Mouse (Mus musculus) heart, embryonic 14.5 days (tissue): ENCODE results near the gene Rom1. TPM values are rescaled to one million over a fixed set of nuclear protein-coding genes. Genes with fewer than 3 reads are reported as not detected.

ENCODE experiments used
- ATAC-seq: fragments of 200-750 bp; cut with Nextera tagmentation; 2 replicates; pipeline ENCODE4 v1.8.0; 2017; ENCODE audit warnings: low read depth, moderate TSS enrichment; ENCODE audit not compliant: insufficient number of reproducible peaks, insufficient read depth, low FRiP score
- H3K27ac ChIP-seq, 2 experiments: fragments of 200-500 bp in 1 of 2; fragments of 300-500 bp in 1 of 2; sonication (generic) in 1 of 2; replicated peaks in 1 of 2; 2 replicates each; pipeline ENCODE4 v1.5.1; 2012 to 2014; ENCODE audit warnings: low read depth in 2 of 2, low read length in 2 of 2, control low read depth in 1 of 2, mild to moderate bottlenecking in 1 of 2, mixed read lengths in 1 of 2; ENCODE audit not compliant: control insufficient read depth in 1 of 2, insufficient read depth in 1 of 2
- H3K27me3 ChIP-seq: fragments of 300-500 bp; sonication (generic); 2 replicates; pipeline ENCODE4 v1.6.1; 2014; ENCODE audit warnings: mild to moderate bottlenecking, low read length, control low read depth; ENCODE audit not compliant: control insufficient read depth, insufficient read depth
- H3K36me3 ChIP-seq: fragments of 300-500 bp; sonication (generic); 2 replicates; pipeline ENCODE4 v1.6.1; 2014; ENCODE audit warnings: mild to moderate bottlenecking, control low read depth, low read length, mixed read lengths; ENCODE audit not compliant: control insufficient read depth, insufficient read depth
- H3K4me1 ChIP-seq, 2 experiments: fragments of 200-500 bp in 1 of 2; fragments of 300-500 bp in 1 of 2; sonication (generic) in 1 of 2; 2 replicates each; pipeline ENCODE4 v1.6.1; 2012 to 2014; ENCODE audit warnings: low read length in 2 of 2, control low read depth in 1 of 2, mixed read lengths in 1 of 2; ENCODE audit not compliant: control insufficient read depth in 2 of 2, insufficient read depth in 2 of 2
- H3K4me2 ChIP-seq: fragments of 300-500 bp; sonication (generic); 2 replicates; pipeline ENCODE4 v1.6.1; 2014; ENCODE audit warnings: mild to moderate bottlenecking, low read length
- H3K4me3 ChIP-seq, 2 experiments: fragments of 200-500 bp in 1 of 2; fragments of 300-500 bp in 1 of 2; sonication (generic) in 1 of 2; 2 replicates each; pipeline ENCODE4 v1.5.1; 2012 to 2014; ENCODE audit warnings: low read length in 2 of 2, mild to moderate bottlenecking in 2 of 2, control low read depth in 1 of 2, low read depth in 1 of 2, moderate library complexity in 1 of 2; ENCODE audit not compliant: control insufficient read depth in 1 of 2, insufficient read depth in 1 of 2
- H3K9ac ChIP-seq: fragments of 300-500 bp; sonication (generic); 2 replicates; pipeline ENCODE4 v1.6.1; 2014; ENCODE audit warnings: mild to moderate bottlenecking, low read length
- H3K9me3 ChIP-seq: fragments of 300-500 bp; sonication (generic); 2 replicates; pipeline ENCODE4 v1.6.1; 2016; ENCODE audit warnings: low read length, control low read depth; ENCODE audit not compliant: control insufficient read depth
- WGBS: fragments of 180-500 bp; shearing (Covaris S2); extraction: QIAGEN DNeasy Blood & Tissue Kit; methylation state at CpG from one replicate; pipeline ENCODE4 v1.1.7; 2014; 5-methylcytosine and 5-hydroxymethylcytosine counted together
- polyA plus RNA-seq: library from polyadenylated mRNA; unstranded; fragments of >200 nt; fragmentation: Nextera tagmentation; extraction: Ambion mirVana; gene quantifications from 2 replicates; pipeline ENCODE4 v1.2.1, GENCODE M21; 2014

Gene Rom1
- polyA plus RNA-seq, 1 experiment from 2014 or later, result 1.6 TPM

DNA sequence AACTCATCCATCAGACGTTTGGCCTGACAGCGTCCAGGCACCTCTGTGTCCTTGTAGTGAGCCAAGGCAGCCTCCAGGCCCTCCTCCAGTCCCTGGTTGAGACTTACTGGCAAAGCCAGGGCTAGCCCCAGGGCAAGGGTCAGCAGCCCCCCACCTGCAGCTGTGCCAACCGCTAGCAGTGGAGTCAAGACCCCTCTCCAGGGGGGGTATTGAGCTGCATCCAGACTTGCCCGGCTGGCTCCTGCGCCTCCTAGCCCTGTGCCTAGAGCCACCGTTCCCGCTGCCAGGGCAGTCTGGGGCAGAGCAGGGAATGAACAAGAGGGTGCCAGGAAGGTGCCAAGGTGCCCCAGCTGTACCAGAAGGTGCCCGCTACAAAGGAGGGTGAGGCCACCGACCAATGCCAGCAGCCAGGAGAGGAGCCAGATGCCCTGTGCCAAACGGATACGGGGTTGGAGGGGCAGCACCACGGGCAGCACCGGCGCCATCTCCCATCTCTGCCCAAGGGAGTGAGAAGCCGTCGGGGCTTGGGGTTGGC is 400 bp downstream of the Rom1 start:
- H3K27me3 ChIP-seq, result no peaks in the 10 kb centered on the region
- H3K4me2 ChIP-seq, result peak overlapping the region; percentile 70
- H3K4me1 ChIP-seq, result peaks cover 5 to 8% of the 10 kb centered on the region in 2 experiments; a peak in 3 of 4 replicates
- H3K36me3 ChIP-seq, result peaks cover 52% of the 10 kb centered on the region
- peak overlapping the region; percentile 82 for H3K9ac ChIP-seq
- WGBS, result 19% methylated on average over 16 of the region's 16 CpGs
- H3K9me3 ChIP-seq, result no peaks in the 10 kb centered on the region
- H3K27ac ChIP-seq, result 0 out of 4 replicates have a peak overlapping the region, but pooled peaks of 1 of the 2 experiments have one; percentile 72
- 0 out of 2 replicates have a peak, but pooled peaks have one; percentile 7 for ATAC-seq
- peak overlapping the region; percentile 75 to 77 for H3K4me3 ChIP-seq

DNA sequence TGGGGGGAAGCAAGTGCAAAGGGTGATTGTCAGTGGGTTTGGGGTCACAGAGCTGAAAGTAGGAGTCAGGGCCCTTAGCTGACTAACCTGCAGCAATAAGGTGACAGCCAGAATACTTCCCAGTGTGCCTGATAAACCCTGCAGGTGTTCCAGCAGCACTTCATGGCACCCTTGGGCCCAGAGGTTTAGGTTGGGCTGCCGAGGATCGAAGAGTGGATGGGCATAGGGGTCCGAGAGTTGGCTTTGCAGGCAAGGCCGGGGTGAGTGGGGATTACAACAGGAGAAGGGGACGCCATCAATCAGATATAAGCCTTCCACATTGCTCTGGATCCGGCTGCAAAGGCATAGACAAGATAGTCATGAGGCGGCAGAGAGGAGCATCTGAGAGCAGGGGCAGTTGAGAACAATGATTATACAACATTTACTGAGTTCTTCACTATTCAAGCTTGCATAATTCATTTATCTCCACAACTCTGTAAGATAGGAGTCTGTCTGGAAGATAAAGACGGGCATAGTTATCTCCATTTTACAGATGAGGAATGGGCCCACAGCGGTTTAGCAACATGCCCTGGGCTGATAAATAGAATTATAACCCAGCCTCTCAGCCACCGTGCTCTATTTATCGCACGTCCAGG is 1.1 kb downstream of the Rom1 start:
- Histone ChIP-seq H3K4me1 (peaks cover 5 to 8% of the 10 kb centered on the region in 2 experiments; a peak in 3 of 4 replicates), H3K4me2 (no peak overlapping the region), H3K36me3 (peaks cover 49% of the 10 kb centered on the region), H3K9ac (no peak overlapping the region), H3K9me3 (no peaks in the 10 kb centered on the region), H3K27ac (no peak overlapping the region), H3K4me3 (no peak overlapping the region), H3K27me3 (no peaks in the 10 kb centered on the region)
- no peak for ATAC-seq
- WGBS, result 81% methylated on average over 12 of the region's 12 CpGs

DNA sequence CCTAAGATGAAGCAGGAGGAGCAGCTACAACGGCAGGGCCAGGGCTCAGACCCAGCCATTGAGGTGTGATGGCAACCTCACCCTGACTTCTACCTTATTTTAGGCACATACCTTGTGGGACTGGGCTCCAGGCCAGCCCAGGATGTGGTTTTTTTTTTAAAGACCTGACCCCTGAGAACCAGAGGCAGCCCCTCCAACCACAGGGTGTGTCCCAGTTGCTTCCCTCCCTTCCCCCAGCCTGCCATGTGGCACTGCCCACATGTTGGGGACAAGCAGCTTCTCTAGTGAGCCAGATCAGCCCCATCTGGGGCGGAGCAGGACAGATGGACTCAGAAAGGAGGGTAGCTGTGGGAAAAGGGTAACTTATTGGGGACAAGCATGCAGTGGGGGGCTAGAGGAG is 2.4 kb downstream of the Rom1 start:
- no peak overlapping the region for H3K9ac ChIP-seq
- no peak overlapping the region for H3K4me3 ChIP-seq
- WGBS, result 92% methylated on average over 2 of the region's 2 CpGs
- H3K36me3 ChIP-seq, result peaks cover 52% of the 10 kb centered on the region
- no peak overlapping the region for H3K4me2 ChIP-seq
- no peaks in the 10 kb centered on the region for H3K27me3 ChIP-seq
- ATAC-seq, result no peak
- H3K9me3 ChIP-seq, result no peaks in the 10 kb centered on the region
- peaks cover 5 to 9% of the 10 kb centered on the region in 2 experiments; a peak in 3 of 4 replicates for H3K4me1 ChIP-seq
- H3K27ac ChIP-seq, result no peak overlapping the region

DNA sequence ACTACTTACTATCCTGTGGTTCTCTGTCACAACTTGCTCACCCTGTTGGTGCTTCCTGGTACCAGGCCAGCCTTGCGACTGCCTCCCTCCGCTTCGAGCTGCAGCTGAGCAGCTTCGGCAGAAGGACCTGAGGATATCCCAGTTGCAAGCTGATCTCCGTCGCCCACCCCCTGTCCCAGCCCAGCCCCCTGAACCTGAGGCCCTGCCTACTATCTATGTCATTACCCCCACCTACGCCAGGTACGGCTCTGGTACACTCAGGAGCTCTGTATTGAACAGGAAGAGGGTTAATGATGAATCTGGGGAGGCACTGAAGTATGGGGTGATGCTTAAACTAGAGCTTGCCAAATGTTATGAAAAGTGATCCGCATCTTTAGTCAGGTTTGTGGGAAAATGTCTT is 7.4 kb downstream of the Rom1 start:
- no peaks in the 10 kb centered on the region for H3K9me3 ChIP-seq
- H3K4me1 ChIP-seq, result peaks cover 2 to 9% of the 10 kb centered on the region in 2 experiments; a peak in 3 of 4 replicates
- H3K4me3 ChIP-seq, result no peak overlapping the region
- no peak for ATAC-seq
- H3K36me3 ChIP-seq, result peaks cover 41% of the 10 kb centered on the region
- no peak overlapping the region for H3K27ac ChIP-seq
- no peak overlapping the region for H3K9ac ChIP-seq
- 80% methylated on average over 9 of the region's 9 CpGs for WGBS
- H3K4me2 ChIP-seq, result peak overlapping the region; percentile 89
- H3K27me3 ChIP-seq, result no peaks in the 10 kb centered on the region

DNA sequence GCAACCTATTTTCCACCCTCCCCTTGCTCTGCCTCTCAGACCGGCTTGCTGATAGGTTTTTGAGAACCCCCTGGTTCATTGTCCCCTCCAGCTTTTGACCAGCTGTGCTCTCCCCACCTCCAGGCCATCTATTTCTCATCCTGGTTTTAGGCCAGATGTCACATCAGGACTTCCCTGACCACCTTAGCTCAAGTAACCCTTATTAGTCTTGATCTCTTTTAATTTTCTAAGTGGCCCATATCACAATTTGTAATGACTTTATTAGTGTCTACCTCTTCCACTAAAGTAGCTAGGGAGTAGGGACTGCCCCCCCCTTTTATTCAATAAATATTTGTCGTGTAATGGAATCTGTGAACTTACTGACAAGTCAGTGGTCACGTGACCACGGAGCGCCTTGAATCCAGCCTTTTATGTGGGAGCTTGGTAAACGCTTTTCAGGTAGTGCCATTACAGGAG is 8.3 kb downstream of the Rom1 start:
- peak; percentile 4; the same call in 1 of the 2 replicates for ATAC-seq
- no peaks in the 10 kb centered on the region for H3K27me3 ChIP-seq
- WGBS, result 3% methylated on average over 6 of the region's 6 CpGs
- peak overlapping the region; percentile 71 to 92 for H3K4me3 ChIP-seq
- peaks cover 41% of the 10 kb centered on the region for H3K36me3 ChIP-seq
- H3K4me1 ChIP-seq, result peaks cover 2 to 9% of the 10 kb centered on the region in 2 experiments; a peak in 3 of 4 replicates
- H3K9ac ChIP-seq, result peak overlapping the region; percentile 89
- peak overlapping the region; percentile 89 for H3K4me2 ChIP-seq
- no peaks in the 10 kb centered on the region for H3K9me3 ChIP-seq
- peak overlapping the region; percentile 79 to 87 for H3K27ac ChIP-seq

DNA sequence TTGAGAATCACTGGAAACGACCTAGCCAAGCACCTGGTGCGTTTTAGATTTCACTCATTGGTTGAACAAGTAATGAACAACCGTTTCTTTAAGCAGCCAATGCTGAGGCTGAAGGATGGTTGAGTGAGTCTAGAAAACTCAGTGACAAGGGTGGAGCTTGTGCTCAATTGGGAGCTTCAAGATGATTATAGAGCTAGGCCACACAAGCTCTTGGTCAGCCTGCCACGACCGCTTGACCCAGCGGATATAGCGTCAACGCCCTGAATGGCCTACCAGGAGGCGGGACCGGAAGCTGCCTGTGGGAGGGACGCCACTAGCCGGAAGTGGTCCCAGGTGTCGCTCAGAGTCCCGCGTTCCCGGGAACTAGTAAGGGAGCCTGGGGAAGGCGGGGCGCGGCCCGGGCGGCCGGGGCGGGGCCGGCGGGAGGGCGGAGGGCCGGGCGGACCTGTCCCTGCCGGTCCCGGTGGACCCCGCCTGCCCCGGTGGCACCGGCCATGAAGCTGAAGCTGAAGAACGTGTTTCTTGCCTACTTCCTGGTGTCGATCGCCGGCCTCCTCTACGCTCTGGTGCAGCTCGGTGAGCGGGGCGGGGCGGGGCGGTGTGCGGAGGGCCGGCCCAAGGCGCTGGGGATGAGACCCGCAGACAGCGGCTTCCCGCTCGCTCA is 9.0 kb downstream of the Rom1 start, which contains the start of gene B3gat3:
Gene B3gat3, plus strand, starts transcription at position 302 of the 664 bp plus-strand sequence.
- H3K9ac ChIP-seq, result peak within 1 kb of the TSS; percentile 89
- H3K27me3 ChIP-seq, result no peaks in the 10 kb centered on the region
- peak within 1 kb of the TSS; percentile 71 to 92 for H3K4me3 ChIP-seq
- WGBS, result 3% methylated on average over 40 of the region's 50 CpGs
- peak; percentile 95 for ATAC-seq
- H3K9me3 ChIP-seq, result no peaks in the 10 kb centered on the region
- peak within 1 kb of the TSS; percentile 89 for H3K4me2 ChIP-seq
- peaks cover 2 to 9% of the 10 kb centered on the region in 2 experiments; a peak in 3 of 4 replicates for H3K4me1 ChIP-seq
- peak within 1 kb of the TSS; percentile 80 to 87 for H3K27ac ChIP-seq
- H3K36me3 ChIP-seq, result peaks cover 41% of the 10 kb centered on the region

DNA sequence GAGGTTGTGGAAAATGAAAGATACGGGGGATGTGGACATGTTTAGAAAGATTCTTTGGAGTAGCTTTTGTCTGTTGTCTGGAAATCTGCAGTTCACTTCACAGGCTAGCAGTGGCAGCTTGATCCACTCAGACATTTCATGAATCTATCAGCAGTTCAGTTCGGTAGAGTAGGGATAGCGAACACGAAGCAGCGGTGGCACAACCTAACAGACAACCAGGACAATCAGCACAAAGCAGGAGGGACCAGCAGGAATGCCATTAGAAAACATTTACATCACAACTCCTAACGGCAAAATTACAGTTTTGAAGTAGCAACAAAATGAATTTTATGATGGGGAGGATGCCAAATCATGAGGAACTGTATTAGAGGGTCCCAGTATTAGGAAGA is 9.5 kb downstream of the Rom1 start:
- Histone ChIP-seq H3K27ac (peak overlapping the region; percentile 80 to 87), H3K4me2 (peak overlapping the region; percentile 89), H3K9ac (peak overlapping the region; percentile 89), H3K4me3 (peak overlapping the region in 1 of 2 experiments; percentile 71; a peak in 2 of 4 replicates), H3K36me3 (peaks cover 46% of the 10 kb centered on the region), H3K27me3 (no peaks in the 10 kb centered on the region), H3K4me1 (peaks cover 2 to 9% of the 10 kb centered on the region in 2 experiments; a peak in 3 of 4 replicates), H3K9me3 (no peaks in the 10 kb centered on the region)
- WGBS, result 53% methylated on average over 6 of the region's 6 CpGs
- no peak for ATAC-seq
